Mouse (Mus musculus): Measurements from ENCODE around the gene Ms4a4c. TPM values are rescaled to one million over a fixed set of nuclear protein-coding genes. Genes with fewer than 3 reads are reported as not detected.

The Ms4a4c gene
- total and polyA plus RNA-seq, 3 experiments: 0.38 to 0.60 (median 0.54) TPM

DNA sequence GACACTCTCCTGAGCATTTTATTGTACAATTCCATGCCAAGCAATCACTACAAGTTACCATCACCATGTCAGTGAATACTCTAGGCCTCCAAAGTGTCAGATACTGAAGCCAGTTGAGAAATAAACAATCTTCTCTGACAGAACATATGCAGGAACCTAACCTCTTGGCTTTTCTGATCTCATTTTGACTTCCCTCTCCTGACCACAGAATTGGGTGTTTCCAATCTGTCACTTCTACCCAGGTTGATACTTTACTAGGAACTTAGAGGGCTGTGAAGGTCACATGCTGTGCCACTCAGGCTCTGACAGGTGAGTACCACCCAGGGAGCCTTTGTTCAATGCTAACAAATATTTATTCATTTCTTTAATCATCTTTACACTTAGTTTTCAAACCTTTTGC, 42.6 kb upstream of the Ms4a4c start:
- no peaks in the 10 kb centered on the region for H3K36me3 ChIP-seq (replicated peaks in 1 of 2; ENCODE audit: control insufficient read depth in 1 of 2, insufficient read depth in 1 of 2, low read length in 1 of 2)
- H3K27ac ChIP-seq (ENCODE audit: insufficient read depth, low read depth): peak overlapping the region; percentile 41; the same call in 1 of the 2 replicates
- no peak overlapping the region for H3K9ac ChIP-seq (ENCODE audit: insufficient read depth, low read depth)
- H3K4me1 ChIP-seq (ENCODE audit: control insufficient read depth in 1 of 2, insufficient read depth in 2 of 2): peaks cover 0 to 15% of the 10 kb centered on the region in 2 experiments; a peak in 2 of 4 replicates
- peak; percentile 39; the same call in 1 of the 2 replicates for TF ChIP-seq JUN (IDR thresholded peaks at IDR 0.05; ENCODE audit: insufficient read depth, low read depth, low read length)
- TF ChIP-seq JUND (conservative IDR thresholded peaks at IDR 0.05; ENCODE audit: low read depth, low read length): no peak; the same call in 1 of the 2 replicates
- no peak for TF ChIP-seq PAX5 (IDR thresholded peaks at IDR 0.05; ENCODE audit: low read length)
- no peak for TF ChIP-seq SMC3 (IDR thresholded peaks at IDR 0.05; ENCODE audit: low read depth, low read length)
- no peak for TF ChIP-seq GABPA (IDR thresholded peaks at IDR 0.05; ENCODE audit: insufficient replicate concordance, low read depth, low read length)
- TF ChIP-seq EP300 (IDR thresholded peaks at IDR 0.05; ENCODE audit: low read length): peak; percentile 59; the same call in 1 of the 2 replicates
- no peak for TF ChIP-seq E2F4 (IDR thresholded peaks at IDR 0.05; ENCODE audit: insufficient replicate concordance, low read depth, low read length)
- no peak for TF ChIP-seq CHD2 (IDR thresholded peaks at IDR 0.05; ENCODE audit: low read length)
- TF ChIP-seq UBTF (IDR thresholded peaks at IDR 0.05; ENCODE audit: low read depth, low read length): no peak
- no peak for TF ChIP-seq NELFE (IDR thresholded peaks at IDR 0.05; ENCODE audit: low read depth, low read length)
- TF ChIP-seq RCOR1 (conservative IDR thresholded peaks at IDR 0.05; ENCODE audit: low read depth, low read length): no peak
- no peak for TF ChIP-seq TCF12 (IDR thresholded peaks at IDR 0.05; ENCODE audit: low read depth, low read length)
- TF ChIP-seq SIN3A (IDR thresholded peaks at IDR 0.05; ENCODE audit: low read length): no peak
- no peak for TF ChIP-seq IRF4 (IDR thresholded peaks at IDR 0.05; ENCODE audit: low read depth, low read length)
- TF ChIP-seq NRF1 (IDR thresholded peaks at IDR 0.05; ENCODE audit: low read depth, low read length): no peak
- TF ChIP-seq ZNF384 (IDR thresholded peaks at IDR 0.05; ENCODE audit: low read depth, low read length): no peak
- 0 out of 2 replicates have a peak, but pooled peaks have one; percentile 11 for TF ChIP-seq ETS1 (conservative IDR thresholded peaks at IDR 0.05; ENCODE audit: low read depth, low read length)
- TF ChIP-seq MEF2A (IDR thresholded peaks at IDR 0.05; ENCODE audit: borderline replicate concordance, low read depth, low read length): 0 out of 2 replicates have a peak, but pooled peaks have one; percentile 25
- TF ChIP-seq ELF1 (IDR thresholded peaks at IDR 0.05; ENCODE audit: low read depth, low read length): no peak
- no peak for TF ChIP-seq MYC (IDR thresholded peaks at IDR 0.05; ENCODE audit: low read depth, low read length)
- no peak for TF ChIP-seq MAZ (IDR thresholded peaks at IDR 0.05; ENCODE audit: low read depth, low read length)
- no peak for TF ChIP-seq MXI1 (IDR thresholded peaks at IDR 0.05; ENCODE audit: low read depth, low read length)
- TF ChIP-seq USF2 (conservative IDR thresholded peaks at IDR 0.05; ENCODE audit: low read depth, low read length): no peak
- TF ChIP-seq USF1 (IDR thresholded peaks at IDR 0.05; ENCODE audit: low read depth, low read length): no peak
- no peak for TF ChIP-seq MAX (IDR thresholded peaks at IDR 0.05; ENCODE audit: low read length)
- TF ChIP-seq ZMIZ1 (IDR thresholded peaks at IDR 0.05; ENCODE audit: low read depth, low read length): no peak
- TF ChIP-seq MAFK (IDR thresholded peaks at IDR 0.05; ENCODE audit: insufficient replicate concordance, low read length): no peak
- no peak for TF ChIP-seq TBP (conservative IDR thresholded peaks at IDR 0.05; ENCODE audit: low read depth, low read length)
- no peak for TF ChIP-seq KAT2A (IDR thresholded peaks at IDR 0.05; ENCODE audit: insufficient replicate concordance, low read length)
- no peak for TF ChIP-seq ZC3H11A (IDR thresholded peaks at IDR 0.05; ENCODE audit: low read depth, low read length)
- no peak for TF ChIP-seq POLR2A (IDR thresholded peaks at IDR 0.05; ENCODE audit: low read depth, low read length)
- no peak for TF ChIP-seq POLR2AphosphoS2 (IDR thresholded peaks at IDR 0.05; ENCODE audit: low read depth, low read length)
- TF ChIP-seq CHD1 (IDR thresholded peaks at IDR 0.05; ENCODE audit: low read depth, low read length): no peak
- TF ChIP-seq CTCF (conservative IDR thresholded peaks at IDR 0.05 in 1 of 2, IDR thresholded peaks at IDR 0.05 in 1 of 2; ENCODE audit: low read depth in 2 of 2, low read length in 2 of 2): no peak
- TF ChIP-seq BHLHE40 (IDR thresholded peaks at IDR 0.05; ENCODE audit: low read depth, low read length): peak; percentile 62
- no peak for TF ChIP-seq RAD21 (IDR thresholded peaks at IDR 0.05; ENCODE audit: low read depth, low read length)
- no peak for TF ChIP-seq ZKSCAN1 (IDR thresholded peaks at IDR 0.05; ENCODE audit: borderline replicate concordance, low read depth, low read length)
- TF ChIP-seq HCFC1 (IDR thresholded peaks at IDR 0.05; ENCODE audit: low read depth, low read length): no peak
- dilution Hi-C loops (cut with MboI; ENCODE audit: extremely low pct_ligation_motif_present, extremely low pct_unique_long_range_greater_than_20kb, low sequenced_read_pairs) (no loop called here), in situ Hi-C loops (cut with MboI; ENCODE audit: low pct_ligation_motif_present, low pct_unique_long_range_greater_than_20kb, low sequenced_read_pairs) (no loop called here)
- H3K9me3 ChIP-seq (replicated peaks; ENCODE audit: low read length): no peaks in the 10 kb centered on the region
- H3K4me2 ChIP-seq (ENCODE audit: insufficient read depth, low read depth, poor library complexity, severe bottlenecking): no peak overlapping the region
- peak; percentile 66 for DNase-seq (ENCODE audit: extremely low read depth)
- H3K27me3 ChIP-seq (replicated peaks): no peaks in the 10 kb centered on the region
- no peak overlapping the region for H3K4me3 ChIP-seq (replicated peaks in 1 of 3; ENCODE audit: low read depth in 2 of 3, low read length in 2 of 3, poor library complexity in 1 of 3)
- H3K79me2 ChIP-seq (replicated peaks; ENCODE audit: control insufficient read depth, extremely low read depth, insufficient read depth, poor library complexity, severe bottlenecking): no peaks in the 10 kb centered on the region
